Mouse (Mus musculus): ENCODE data around the gene Picalm.

DNA sequence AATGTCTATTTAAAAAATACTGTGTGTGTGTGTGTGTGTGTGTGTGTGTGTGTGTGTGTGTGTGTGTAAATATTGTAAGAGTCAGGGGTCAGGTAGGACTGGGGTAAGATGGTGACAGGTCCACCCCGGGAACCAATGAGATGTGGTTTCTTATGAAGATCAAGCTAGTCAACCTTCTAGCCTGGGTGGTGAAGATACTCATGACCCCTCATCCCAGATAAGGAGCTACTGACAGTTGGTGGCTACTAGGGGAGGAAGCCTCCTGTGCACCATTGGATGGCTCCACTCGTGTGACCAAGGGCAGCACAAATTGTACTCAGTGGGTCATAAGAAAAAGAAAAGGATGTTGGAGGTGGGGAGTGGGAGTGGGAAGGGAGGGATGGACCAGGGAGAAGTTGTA lies 129.9 kb downstream of the Picalm start:
- no peak for TF ChIP-seq CTCF (IDR thresholded peaks at IDR 0.05; ENCODE audit: low read depth, low read length)
- TF ChIP-seq TAL1 (conservative IDR thresholded peaks at IDR 0.05; ENCODE audit: low read depth, low read length): no peak
- no peak for TF ChIP-seq POLR2AphosphoS5 (IDR thresholded peaks at IDR 0.05; ENCODE audit: insufficient replicate concordance, low read depth, low read length)

Measured in G1E (cell line).